Mouse (Mus musculus): ENCODE results near the gene Tk2. TPM values are rescaled to one million over a fixed set of nuclear protein-coding genes. Genes with fewer than 3 reads are reported as not detected.

The Tk2 gene
- polyA plus RNA-seq (2015; fragmentation: Illumina TruSeq; extraction: RNeasy Lipid Tissue Mini Kit (QIAGEN cat#74804); ENCODE audit: insufficient read depth, low replicate concordance) = 71.4 TPM

DNA sequence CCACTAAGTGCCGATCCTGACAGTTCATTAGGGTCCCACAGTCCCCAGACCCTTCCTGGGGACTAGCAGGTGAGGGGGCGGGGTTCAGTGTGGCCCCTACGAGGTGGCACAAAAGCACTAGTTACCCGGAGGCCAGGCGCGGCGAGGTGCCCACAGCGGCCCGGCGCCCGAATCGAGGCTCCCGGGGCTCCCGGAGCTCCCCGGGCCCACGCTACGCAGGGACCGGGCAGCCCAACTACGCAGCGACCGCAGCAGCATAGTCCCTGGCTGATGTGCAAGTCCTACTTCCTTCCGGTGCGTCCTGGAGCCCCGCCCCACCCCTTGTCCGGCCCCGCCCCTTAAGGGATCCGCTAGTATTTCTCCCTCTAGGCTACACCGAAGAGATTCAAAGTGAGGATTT is at the start of gene Tk2:
Gene Tk2 (minus strand): TSS at position 283 of the 400 bp plus-strand sequence.

DNA sequence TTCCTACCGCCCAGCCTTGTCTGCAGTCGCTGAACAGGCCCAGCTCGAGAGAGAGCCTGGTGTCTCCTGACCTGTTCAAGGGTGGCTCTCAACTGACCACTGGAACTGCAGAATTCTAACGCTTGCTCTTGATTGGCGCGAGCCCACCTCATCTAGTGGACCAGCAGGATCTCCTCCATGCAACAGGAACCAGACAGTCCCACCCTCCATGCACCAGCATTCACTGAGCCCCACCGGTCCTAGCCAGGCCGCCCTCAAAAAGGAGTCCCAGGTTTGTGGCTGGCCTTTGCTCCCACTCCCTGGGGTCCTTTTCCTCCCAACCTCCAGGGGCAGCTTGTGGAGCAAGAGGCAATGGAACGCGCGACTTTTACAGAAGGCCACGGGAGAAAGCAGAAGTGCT is 44.7 kb upstream of the Tk2 start, which contains the start of gene Cmtm2a:
Gene Cmtm2a (minus strand): TSS at position 101 of the 400 bp plus-strand sequence.

DNA sequence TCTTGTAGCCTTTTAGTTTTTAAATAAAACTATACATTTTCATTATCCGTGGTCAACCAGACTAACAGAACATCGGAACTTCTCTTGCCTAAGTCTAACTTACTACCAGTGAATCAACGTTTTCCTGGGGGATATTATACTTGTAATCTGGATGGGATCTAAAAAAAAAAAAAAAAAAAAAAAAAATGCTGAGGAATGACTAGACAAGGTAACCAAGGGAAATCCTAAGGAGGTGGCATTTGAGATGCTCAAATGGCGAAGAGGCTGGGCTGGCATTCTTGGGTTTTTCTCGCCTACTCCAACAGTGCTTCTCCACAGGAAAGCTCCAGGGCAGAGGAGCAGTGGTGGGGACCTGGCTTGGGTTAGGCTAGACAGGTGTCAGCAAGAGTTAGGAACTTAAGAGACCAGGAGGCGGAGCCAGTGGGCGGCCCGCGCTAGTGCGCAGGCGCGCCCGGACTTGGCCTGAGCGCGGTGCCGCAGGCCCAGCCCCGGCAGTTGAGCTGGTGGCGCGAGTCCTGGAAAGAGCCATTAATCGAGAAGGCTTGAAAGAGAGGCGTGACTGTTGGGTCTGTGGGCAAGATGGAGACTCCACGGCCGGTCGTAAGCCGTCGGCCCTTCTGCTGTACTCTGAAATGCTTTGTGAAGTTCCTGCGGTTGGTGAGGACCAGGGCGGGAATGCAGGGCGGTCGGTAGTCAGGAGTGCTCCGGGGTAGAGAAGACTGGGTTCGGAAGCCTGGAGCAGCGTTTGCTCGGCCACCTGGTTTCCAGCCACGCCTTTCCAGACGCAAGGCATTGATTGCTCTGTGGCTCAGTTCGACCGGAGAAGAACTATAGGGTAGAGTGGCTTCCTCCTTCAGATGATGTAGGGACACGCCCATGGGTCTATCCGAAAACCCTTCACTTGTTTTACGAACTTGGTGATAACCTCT is 2.3 kb upstream of the Tk2 start, which contains the start of gene Cklf:
Gene Cklf (plus strand): TSS at position 423 of the 929 bp plus-strand sequence.

Other genes with a start within 250 kb of the Tk2 start
- gene Cdh5, start 146.9 kb downstream of the Tk2 start, polyA plus RNA-seq (2015; fragmentation: Illumina TruSeq; extraction: RNeasy Lipid Tissue Mini Kit (QIAGEN cat#74804); ENCODE audit: insufficient read depth, low replicate concordance) = 23.8 TPM
- gene Bean1, start 78.1 kb downstream of the Tk2 start, polyA plus RNA-seq (2015; fragmentation: Illumina TruSeq; extraction: RNeasy Lipid Tissue Mini Kit (QIAGEN cat#74804); ENCODE audit: insufficient read depth, low replicate concordance) = not detected
- 107 TPM for gene Cklf, start 2.3 kb upstream of the Tk2 start, polyA plus RNA-seq (2015; fragmentation: Illumina TruSeq; extraction: RNeasy Lipid Tissue Mini Kit (QIAGEN cat#74804); ENCODE audit: insufficient read depth, low replicate concordance)
- gene Cmtm2a, start 44.6 kb upstream of the Tk2 start, polyA plus RNA-seq (2015; fragmentation: Illumina TruSeq; extraction: RNeasy Lipid Tissue Mini Kit (QIAGEN cat#74804); ENCODE audit: insufficient read depth, low replicate concordance) = not detected
- not detected for gene Gm45711, start 61.5 kb upstream of the Tk2 start, polyA plus RNA-seq (2015; fragmentation: Illumina TruSeq; extraction: RNeasy Lipid Tissue Mini Kit (QIAGEN cat#74804); ENCODE audit: insufficient read depth, low replicate concordance)
- gene Cmtm1, start 61.6 kb upstream of the Tk2 start, polyA plus RNA-seq (2015; fragmentation: Illumina TruSeq; extraction: RNeasy Lipid Tissue Mini Kit (QIAGEN cat#74804); ENCODE audit: insufficient read depth, low replicate concordance) = not detected
- not detected for gene Gm11020, start 73.0 kb upstream of the Tk2 start, polyA plus RNA-seq (2015; fragmentation: Illumina TruSeq; extraction: RNeasy Lipid Tissue Mini Kit (QIAGEN cat#74804); ENCODE audit: insufficient read depth, low replicate concordance)
- gene Cmtm2b, start 73.7 kb upstream of the Tk2 start, polyA plus RNA-seq (2015; fragmentation: Illumina TruSeq; extraction: RNeasy Lipid Tissue Mini Kit (QIAGEN cat#74804); ENCODE audit: insufficient read depth, low replicate concordance) = not detected
- 48.5 TPM for gene Cmtm3, start 90.9 kb upstream of the Tk2 start, polyA plus RNA-seq (2015; fragmentation: Illumina TruSeq; extraction: RNeasy Lipid Tissue Mini Kit (QIAGEN cat#74804); ENCODE audit: insufficient read depth, low replicate concordance)
- 11.4 TPM for gene Cmtm4, start 147.2 kb upstream of the Tk2 start, polyA plus RNA-seq (2015; fragmentation: Illumina TruSeq; extraction: RNeasy Lipid Tissue Mini Kit (QIAGEN cat#74804); ENCODE audit: insufficient read depth, low replicate concordance)
- gene Dync1li2, start 194.5 kb upstream of the Tk2 start, polyA plus RNA-seq (2015; fragmentation: Illumina TruSeq; extraction: RNeasy Lipid Tissue Mini Kit (QIAGEN cat#74804); ENCODE audit: insufficient read depth, low replicate concordance) = 66.6 TPM

Measured in spleen, adult 10 weeks (tissue).